Mouse (Mus musculus): ENCODE measurements at regions not wholly inside any gene's neighbourhood (a gene's known extent, or its start where the extent isn't known, plus 50 kb on each side); places are given as distances from the start of the nearest gene placed in this dataset.
A peak's percentile ranks its signal among the peaks of the same experiment; 100 is the strongest.

DNA sequence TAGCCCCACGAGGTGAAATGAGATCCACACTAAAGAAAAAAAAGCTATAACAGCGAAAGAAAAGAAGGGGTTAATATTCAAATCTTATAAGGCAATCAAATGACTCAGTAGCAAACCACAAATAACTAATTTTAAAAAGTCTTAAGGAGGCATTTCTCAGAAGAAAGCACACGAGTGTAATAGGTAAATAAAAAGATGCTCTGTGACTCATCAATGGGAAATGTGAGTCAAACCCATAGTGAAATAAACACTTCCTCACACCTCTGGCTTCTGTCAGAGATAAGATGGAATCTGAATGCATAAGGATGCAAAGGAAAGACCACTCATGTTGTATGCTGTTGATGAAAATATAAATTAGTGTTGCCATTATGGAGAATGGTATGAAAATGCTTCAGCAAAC lies 337.1 kb upstream of the Acvr2a start:
- H3K4me1 ChIP-seq (replicated peaks): peaks cover 22% of the 10 kb centered on the region
- H3K27me3 ChIP-seq: no peaks in the 10 kb centered on the region
- no peak overlapping the region for H3K9ac ChIP-seq
- 57% methylated on average over 3 of the region's 3 CpGs for WGBS
- H3K9me3 ChIP-seq: no peaks in the 10 kb centered on the region
- no peak overlapping the region for H3K4me3 ChIP-seq
- no peak overlapping the region for H3K4me2 ChIP-seq
- H3K36me3 ChIP-seq: no peaks in the 10 kb centered on the region
- no peak for ATAC-seq (ENCODE audit: low read depth)
- no peak overlapping the region for H3K27ac ChIP-seq (replicated peaks)

- ATAC-seq (ENCODE audit: low read depth): 0 out of 2 replicates have a peak, but pooled peaks have one; percentile 18
- H3K27me3 ChIP-seq: no peaks in the 10 kb centered on the region
- 45% methylated on average over 2 of the region's 2 CpGs for WGBS
- no peaks in the 10 kb centered on the region for H3K36me3 ChIP-seq
- H3K9me3 ChIP-seq: no peaks in the 10 kb centered on the region
- H3K4me1 ChIP-seq (replicated peaks): peaks cover 22% of the 10 kb centered on the region
- H3K4me2 ChIP-seq: no peak overlapping the region
- no peak overlapping the region for H3K27ac ChIP-seq (replicated peaks)
- H3K4me3 ChIP-seq: no peak overlapping the region
- no peak overlapping the region for H3K9ac ChIP-seq
Observed at GRCm38 (mm10) chr2:48477336-48477735, 336.6 kb upstream of the Acvr2a start.

DNA sequence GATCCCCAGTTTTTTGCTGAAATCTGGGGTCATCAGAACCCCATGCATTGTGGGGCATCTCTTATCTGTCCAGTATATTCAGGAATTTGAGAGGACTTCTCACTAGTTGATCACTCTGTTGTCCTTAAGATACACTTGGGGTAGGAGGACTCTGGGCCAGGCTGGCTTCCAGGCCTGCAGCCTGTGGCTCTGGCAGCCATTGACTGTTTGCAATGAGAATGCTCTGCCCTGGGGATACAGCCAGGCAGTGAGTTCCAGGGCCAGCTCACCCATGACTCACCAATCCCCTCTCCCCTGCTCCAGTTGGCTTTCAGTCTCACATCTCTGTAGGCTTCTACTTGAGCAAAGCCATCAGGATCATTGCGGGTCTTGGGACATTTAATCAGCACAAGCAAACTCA lies 334.3 kb upstream of the Acvr2a start:
- Histone ChIP-seq H3K27ac (replicated peaks) (no peak overlapping the region), H3K9me3 (no peaks in the 10 kb centered on the region), H3K4me2 (no peak overlapping the region), H3K27me3 (no peaks in the 10 kb centered on the region), H3K4me3 (no peak overlapping the region), H3K36me3 (no peaks in the 10 kb centered on the region), H3K4me1 (replicated peaks) (peaks cover 22% of the 10 kb centered on the region), H3K9ac (no peak overlapping the region)
- no peak for ATAC-seq (ENCODE audit: low read depth)
- 97% methylated on average over 1 of the region's 1 CpGs for WGBS

DNA sequence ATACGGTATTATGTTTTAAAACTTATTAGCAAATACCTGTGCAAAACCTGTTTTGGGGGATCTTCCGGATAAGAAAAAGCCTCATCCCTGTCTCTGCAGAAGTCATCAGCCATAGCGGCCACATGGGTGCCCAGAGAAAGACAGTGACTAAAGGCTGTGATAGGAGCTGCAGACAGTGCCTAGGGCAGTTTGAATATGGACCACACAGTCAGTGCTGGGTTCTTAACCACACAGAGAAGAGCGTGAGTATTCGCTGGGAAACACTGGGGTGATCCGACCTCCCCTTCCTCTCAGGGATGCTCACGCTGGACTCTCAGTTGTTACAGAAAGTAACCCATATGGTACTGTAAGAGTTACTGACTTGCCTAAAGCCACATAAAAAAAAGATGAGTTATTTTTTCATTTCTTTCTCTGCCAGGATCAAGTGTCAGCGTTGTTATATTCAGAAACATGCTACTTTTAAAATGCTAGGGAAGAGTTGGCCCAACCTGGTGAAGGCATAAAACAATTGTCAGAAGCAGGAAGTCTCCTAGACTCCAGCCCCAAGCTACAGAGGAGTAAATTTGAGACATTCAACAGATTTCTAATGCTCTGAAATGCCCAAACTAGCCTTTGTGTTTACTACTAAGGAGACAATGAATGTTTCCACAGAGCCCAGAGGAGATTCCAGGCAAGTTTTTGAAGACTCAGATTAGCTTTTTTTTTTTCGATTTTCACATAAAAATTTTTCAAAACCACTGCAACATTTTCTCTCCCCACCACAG lies 333.3 kb upstream of the Acvr2a start:
- no peaks in the 10 kb centered on the region for H3K9me3 ChIP-seq
- peaks cover 22% of the 10 kb centered on the region for H3K4me1 ChIP-seq (replicated peaks)
- H3K27ac ChIP-seq (replicated peaks): peak overlapping the region; percentile 75
- no peak overlapping the region for H3K4me3 ChIP-seq
- peak; percentile 24; the same call in 1 of the 2 replicates for ATAC-seq (ENCODE audit: low read depth)
- H3K4me2 ChIP-seq: peak overlapping the region; percentile 17; the same call in 1 of the 2 replicates
- H3K9ac ChIP-seq: no peak overlapping the region
- 41% methylated on average over 9 of the region's 9 CpGs for WGBS
- H3K27me3 ChIP-seq: no peaks in the 10 kb centered on the region
- no peaks in the 10 kb centered on the region for H3K36me3 ChIP-seq

- H3K4me2 ChIP-seq: peak overlapping the region; percentile 17; the same call in 1 of the 2 replicates
- peak overlapping the region; percentile 75 for H3K27ac ChIP-seq (replicated peaks)
- no peak overlapping the region for H3K4me3 ChIP-seq
- H3K36me3 ChIP-seq: no peaks in the 10 kb centered on the region
- H3K4me1 ChIP-seq (replicated peaks): peaks cover 22% of the 10 kb centered on the region
- 11% methylated on average over 12 of the region's 12 CpGs for WGBS
- no peaks in the 10 kb centered on the region for H3K9me3 ChIP-seq
- H3K27me3 ChIP-seq: no peaks in the 10 kb centered on the region
- peak; percentile 93 for ATAC-seq (ENCODE audit: low read depth)
- H3K9ac ChIP-seq: peak overlapping the region; percentile 39; the same call in 1 of the 2 replicates
Observed at GRCm38 (mm10) chr2:48481209-48481742, 332.6 kb upstream of the Acvr2a start.

DNA sequence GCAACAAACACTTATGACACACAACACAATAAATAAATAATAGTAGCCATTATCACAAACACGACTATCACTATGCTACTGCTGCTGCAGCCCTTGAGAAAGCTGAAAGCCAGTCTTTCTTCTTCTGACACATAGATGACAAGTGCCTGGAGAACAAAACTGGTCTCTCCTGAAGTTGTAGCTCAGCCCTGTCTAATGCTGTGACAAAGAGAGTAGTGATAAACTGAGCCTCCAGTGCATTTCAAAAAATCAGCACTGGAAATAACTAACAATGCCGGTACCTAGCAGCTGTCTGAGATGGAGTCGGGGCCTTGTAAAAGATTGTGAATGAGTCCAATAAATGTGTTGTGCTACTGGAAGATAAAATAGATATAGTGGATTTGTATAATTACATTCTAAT lies 320.3 kb upstream of the Acvr2a start:
- H3K27me3 ChIP-seq: no peaks in the 10 kb centered on the region
- H3K4me1 ChIP-seq (replicated peaks): no peaks in the 10 kb centered on the region
- 68% methylated on average over 3 of the region's 3 CpGs for WGBS
- H3K36me3 ChIP-seq: no peaks in the 10 kb centered on the region
- no peak for ATAC-seq (ENCODE audit: low read depth)
- no peaks in the 10 kb centered on the region for H3K9me3 ChIP-seq
- H3K4me2 ChIP-seq: no peak overlapping the region
- no peak overlapping the region for H3K9ac ChIP-seq
- H3K27ac ChIP-seq (replicated peaks): no peak overlapping the region
- H3K4me3 ChIP-seq: no peak overlapping the region

- H3K36me3 ChIP-seq: no peaks in the 10 kb centered on the region
- no peak overlapping the region for H3K9ac ChIP-seq
- no peaks in the 10 kb centered on the region for H3K4me1 ChIP-seq (replicated peaks)
- no peak overlapping the region for H3K4me2 ChIP-seq
- no peak overlapping the region for H3K27ac ChIP-seq (replicated peaks)
- 49% methylated on average over 2 of the region's 2 CpGs for WGBS
- no peak for ATAC-seq (ENCODE audit: low read depth)
- no peaks in the 10 kb centered on the region for H3K27me3 ChIP-seq
- no peak overlapping the region for H3K4me3 ChIP-seq
- no peaks in the 10 kb centered on the region for H3K9me3 ChIP-seq
Observed at GRCm38 (mm10) chr2:48494065-48494464, 319.8 kb upstream of the Acvr2a start.

GRCm38 (mm10) chr2:48494632-48495031 lies 319.3 kb upstream of the Acvr2a start:
- Histone ChIP-seq H3K9me3 (no peaks in the 10 kb centered on the region), H3K9ac (no peak overlapping the region), H3K27ac (replicated peaks) (no peak overlapping the region), H3K36me3 (no peaks in the 10 kb centered on the region), H3K27me3 (no peaks in the 10 kb centered on the region), H3K4me2 (no peak overlapping the region), H3K4me3 (no peak overlapping the region), H3K4me1 (replicated peaks) (no peaks in the 10 kb centered on the region)
- 89% methylated on average over 3 of the region's 3 CpGs for WGBS
- ATAC-seq (ENCODE audit: low read depth): no peak

DNA sequence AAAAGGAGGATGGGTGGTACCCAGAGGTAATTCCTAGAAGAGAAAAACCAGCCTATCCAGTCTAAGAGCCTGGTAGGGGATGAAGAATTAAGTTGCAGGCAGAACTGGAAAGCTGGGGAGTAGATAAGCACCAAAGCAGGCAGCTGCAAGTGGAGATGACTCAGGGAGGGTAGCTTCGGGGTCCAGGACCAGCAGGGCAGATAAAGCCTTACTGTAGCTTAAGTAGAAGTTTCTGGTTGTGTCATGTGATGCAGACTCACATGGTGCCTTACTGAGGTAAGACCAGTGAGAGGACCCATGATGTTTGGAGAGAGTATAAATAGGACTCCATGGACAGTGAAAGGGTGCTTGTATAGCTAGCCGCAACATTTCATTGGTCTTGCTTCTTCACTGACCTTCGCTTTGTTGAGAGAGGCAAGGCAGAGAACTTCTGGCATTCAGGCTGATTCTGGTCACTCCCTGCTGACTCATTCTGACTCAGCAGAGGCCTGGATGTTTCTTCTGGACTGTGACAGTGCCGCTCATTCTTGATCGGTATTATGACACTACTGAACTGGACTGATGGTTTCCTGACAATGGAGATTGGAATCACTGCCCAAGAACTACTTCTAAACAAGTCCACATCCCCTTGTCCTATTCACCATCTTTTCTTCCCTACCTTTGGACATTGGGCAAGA lies 315.7 kb upstream of the Acvr2a start:
- H3K27me3 ChIP-seq: no peaks in the 10 kb centered on the region
- H3K4me1 ChIP-seq (replicated peaks): no peaks in the 10 kb centered on the region
- H3K4me2 ChIP-seq: no peak overlapping the region
- no peaks in the 10 kb centered on the region for H3K36me3 ChIP-seq
- no peak overlapping the region for H3K4me3 ChIP-seq
- no peaks in the 10 kb centered on the region for H3K9me3 ChIP-seq
- H3K27ac ChIP-seq (replicated peaks): no peak overlapping the region
- ATAC-seq (ENCODE audit: low read depth): no peak
- H3K9ac ChIP-seq: no peak overlapping the region
- 97% methylated on average over 5 of the region's 5 CpGs for WGBS

- no peaks in the 10 kb centered on the region for H3K9me3 ChIP-seq
- no peak overlapping the region for H3K4me2 ChIP-seq
- ATAC-seq (ENCODE audit: low read depth): no peak
- H3K36me3 ChIP-seq: no peaks in the 10 kb centered on the region
- H3K4me1 ChIP-seq (replicated peaks): no peaks in the 10 kb centered on the region
- H3K9ac ChIP-seq: no peak overlapping the region
- H3K27ac ChIP-seq (replicated peaks): no peak overlapping the region
- H3K4me3 ChIP-seq: no peak overlapping the region
- 81% methylated on average over 6 of the region's 6 CpGs for WGBS
- no peaks in the 10 kb centered on the region for H3K27me3 ChIP-seq
Observed at GRCm38 (mm10) chr2:48499396-48499795, 314.5 kb upstream of the Acvr2a start.

DNA sequence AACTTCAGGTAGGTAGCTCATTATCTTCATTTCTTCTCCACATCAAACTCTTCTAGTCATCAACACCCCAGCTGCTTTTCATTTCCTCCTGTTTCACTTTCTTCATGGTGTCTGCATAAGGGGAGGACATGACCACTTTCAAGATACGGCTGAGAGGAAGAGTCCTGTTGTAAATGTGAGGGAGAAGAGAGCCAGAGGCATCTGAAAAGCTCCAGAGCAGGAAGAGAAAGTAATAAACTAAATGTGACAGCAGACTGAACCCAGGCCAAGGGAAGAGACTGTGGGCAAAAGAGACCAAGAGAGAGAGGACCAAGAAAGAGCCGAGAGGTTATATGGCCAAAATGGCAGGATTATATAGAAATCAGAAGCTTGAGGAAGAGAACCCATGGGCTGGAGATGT lies 312.5 kb upstream of the Acvr2a start:
- Histone ChIP-seq H3K27ac (replicated peaks) (no peak overlapping the region), H3K9ac (no peak overlapping the region), H3K4me3 (no peak overlapping the region), H3K36me3 (no peaks in the 10 kb centered on the region), H3K27me3 (no peaks in the 10 kb centered on the region), H3K9me3 (no peaks in the 10 kb centered on the region), H3K4me2 (no peak overlapping the region), H3K4me1 (replicated peaks) (no peaks in the 10 kb centered on the region)
- 66% methylated on average over 2 of the region's 2 CpGs for WGBS
- ATAC-seq (ENCODE audit: low read depth): no peak

DNA sequence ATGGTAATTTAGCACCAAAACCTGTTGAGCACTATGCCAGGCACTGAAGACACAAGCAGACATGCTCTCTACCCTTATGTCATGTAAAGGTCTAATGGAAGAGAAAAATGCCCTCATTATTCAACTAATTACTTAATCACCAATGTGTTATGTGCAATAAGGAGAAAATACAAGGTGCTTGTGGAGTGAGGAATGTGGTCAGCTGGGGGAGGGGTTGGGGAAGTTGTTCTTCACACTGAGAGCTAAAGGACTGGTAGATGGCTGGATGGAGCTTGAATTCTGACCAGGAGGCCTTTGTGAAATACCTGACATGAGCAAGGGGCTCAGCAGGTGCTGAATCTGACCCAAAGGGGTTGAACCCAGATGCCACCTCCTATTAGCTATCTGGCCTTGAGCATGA lies 300.1 kb upstream of the Acvr2a start:
- no peak overlapping the region for H3K4me3 ChIP-seq
- no peaks in the 10 kb centered on the region for H3K27me3 ChIP-seq
- H3K36me3 ChIP-seq: no peaks in the 10 kb centered on the region
- no peak overlapping the region for H3K27ac ChIP-seq (replicated peaks)
- H3K9me3 ChIP-seq: no peaks in the 10 kb centered on the region
- ATAC-seq (ENCODE audit: low read depth): no peak
- H3K9ac ChIP-seq: no peak overlapping the region
- H3K4me1 ChIP-seq (replicated peaks): no peaks in the 10 kb centered on the region
- H3K4me2 ChIP-seq: no peak overlapping the region

Data from neural tube, embryonic 13.5 days (tissue).